Mouse (Mus musculus) G1E (cell line): ENCODE data around the gene Tec.

Experiments
- CTCF ChIP-seq: IDR thresholded peaks from 2 replicates; pipeline ENCODE4 v1.5.1; 2012; ENCODE audit warnings: low read depth, low read length, inconsistent platforms, mixed read lengths
- GATA1 ChIP-seq: IDR thresholded peaks from 2 replicates; pipeline ENCODE4 v1.6.1; 2012; ENCODE audit warnings: borderline replicate concordance, low read length, inconsistent platforms, mixed read lengths
- GATA2 ChIP-seq: IDR thresholded peaks from 2 replicates; pipeline ENCODE4 v1.6.1; 2012; ENCODE audit warnings: low read depth, low read length, inconsistent platforms, borderline replicate concordance
- POLR2AphosphoS5 ChIP-seq: IDR thresholded peaks from 2 replicates; pipeline ENCODE4 v1.6.1; 2012; ENCODE audit warnings: low read depth, low read length, inconsistent platforms; ENCODE audit not compliant: insufficient replicate concordance

DNA sequence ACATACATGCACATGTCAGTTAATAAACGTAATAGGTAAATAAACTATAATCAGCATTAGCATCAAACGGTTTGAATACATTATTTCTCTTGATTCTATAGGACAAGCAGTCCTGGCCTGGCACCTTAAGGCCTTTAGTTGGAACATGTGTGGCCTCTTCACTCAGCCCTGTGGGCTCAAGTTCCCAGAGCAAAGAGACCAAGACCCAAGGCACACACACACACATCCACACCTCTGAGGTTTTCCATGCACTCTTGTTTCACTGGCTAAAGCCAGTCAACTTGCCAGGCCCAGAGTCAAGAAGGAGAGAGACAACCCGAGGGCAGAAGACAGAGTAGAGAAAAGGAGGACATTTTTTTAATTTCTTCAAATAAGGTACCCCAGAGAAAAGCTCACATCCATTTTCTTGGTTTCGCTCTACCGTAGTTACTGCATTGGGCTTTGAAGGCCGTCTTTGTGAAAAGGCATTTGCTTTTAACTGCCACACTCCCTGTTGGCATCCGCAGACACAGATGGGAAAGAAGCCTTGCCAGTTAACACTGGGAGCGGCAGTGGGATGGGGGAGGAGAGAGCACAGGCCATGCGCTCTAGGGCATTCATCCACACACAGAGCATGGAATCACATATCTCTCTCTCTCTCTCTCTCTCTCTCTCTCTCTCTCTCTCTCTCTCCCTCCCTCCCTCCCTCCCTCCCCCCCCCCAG lies 22.2 kb downstream of the Tec start:
- TF ChIP-seq CTCF (no peak), GATA2 (no peak), POLR2AphosphoS5 (no peak), GATA1 (no peak)
